Mouse (Mus musculus) gastrocnemius, adult 18-20 months (tissue): ENCODE data around the gene Gm44596. TPM values are rescaled to one million over a fixed set of nuclear protein-coding genes. Genes with fewer than 3 reads are reported as not detected.

Experiments used
- DNase-seq: peaks from one replicate; pipeline ENCODE4 v3.0.0; 2021; ENCODE audit warnings: low spot score
- long read RNA-seq, 2 experiments: library from polyadenylated mRNA; stranded (forward); transcript quantifications; one replicate each; pipeline ENCODE4 v2.0.0; 2021
- total RNA-seq, 2 experiments: library from RNA; stranded (reverse); gene quantifications; 2 replicates each; pipeline ENCODE4 v1.2.3; 2021

The Gm44596 gene
- not detected for total RNA-seq
- long read RNA-seq, experiment 1, result 0 reads
- long read RNA-seq, experiment 2, result 0 reads

GRCm38 (mm10) chr6:128375192-128375591 lies at the start of gene Gm44596, which contains the start of gene Tex52:
Gene Gm44596 (plus strand): TSS chr6:128375503.
Gene Tex52 (plus strand): TSS chr6:128375456.
- DNase-seq, result peak; percentile 38

GRCm38 (mm10) chr6:128334397-128335124 lies 40.7 kb upstream of the Gm44596 start:
- peak; percentile 72 for DNase-seq

- no peak for DNase-seq
These were observed 37.8 kb upstream of the Gm44596 start for GRCm38 (mm10) chr6:128337467-128337866.

- no peak for DNase-seq
These were observed 36.4 kb upstream of the Gm44596 start for GRCm38 (mm10) chr6:128338876-128339275.

GRCm38 (mm10) chr6:128341956-128342723 lies 33.2 kb upstream of the Gm44596 start:
- no peak for DNase-seq

GRCm38 (mm10) chr6:128345623-128346022 lies 29.7 kb upstream of the Gm44596 start:
- no peak for DNase-seq

- peak; percentile 32 for DNase-seq
These were observed 28.5 kb upstream of the Gm44596 start for GRCm38 (mm10) chr6:128346782-128347181.

- no peak for DNase-seq
These were observed 25.6 kb upstream of the Gm44596 start for GRCm38 (mm10) chr6:128349711-128350110.

- DNase-seq, result no peak
These were observed 21.2 kb upstream of the Gm44596 start for GRCm38 (mm10) chr6:128354140-128354539.

- peak; percentile 27 for DNase-seq
These were observed 20.1 kb upstream of the Gm44596 start for GRCm38 (mm10) chr6:128355201-128355681.

GRCm38 (mm10) chr6:128355726-128356416 lies 19.4 kb upstream of the Gm44596 start, which contains the start of gene Tulp3:
Gene Tulp3 (minus strand): TSS chr6:128355851.
- peak; percentile 97 for DNase-seq

GRCm38 (mm10) chr6:128358999-128359398 lies 16.3 kb upstream of the Gm44596 start:
- peak; percentile 59 for DNase-seq

GRCm38 (mm10) chr6:128361901-128362300 lies 13.4 kb upstream of the Gm44596 start:
- no peak for DNase-seq

GRCm38 (mm10) chr6:128362381-128363006 lies 12.8 kb upstream of the Gm44596 start, which contains the start of the genes Rhno1 and Foxm1:
Gene Rhno1 (minus strand): TSS chr6:128362911.
Gene Foxm1 (plus strand): TSS chr6:128362967.
- peak; percentile 79 for DNase-seq

- no peak for DNase-seq
These were observed 12.1 kb upstream of the Gm44596 start for GRCm38 (mm10) chr6:128363007-128363825.

- DNase-seq, result no peak
These were observed 10.6 kb upstream of the Gm44596 start for GRCm38 (mm10) chr6:128364721-128365120.

GRCm38 (mm10) chr6:128366466-128366865 lies 8.8 kb upstream of the Gm44596 start:
- DNase-seq, result no peak

GRCm38 (mm10) chr6:128370040-128370439 lies 5.3 kb upstream of the Gm44596 start:
- no peak for DNase-seq

- no peak for DNase-seq
These were observed 1.2 kb downstream of the Gm44596 start for GRCm38 (mm10) chr6:128376371-128377085.
